Mouse (Mus musculus): ENCODE data around the gene Gpr183.

DNA sequence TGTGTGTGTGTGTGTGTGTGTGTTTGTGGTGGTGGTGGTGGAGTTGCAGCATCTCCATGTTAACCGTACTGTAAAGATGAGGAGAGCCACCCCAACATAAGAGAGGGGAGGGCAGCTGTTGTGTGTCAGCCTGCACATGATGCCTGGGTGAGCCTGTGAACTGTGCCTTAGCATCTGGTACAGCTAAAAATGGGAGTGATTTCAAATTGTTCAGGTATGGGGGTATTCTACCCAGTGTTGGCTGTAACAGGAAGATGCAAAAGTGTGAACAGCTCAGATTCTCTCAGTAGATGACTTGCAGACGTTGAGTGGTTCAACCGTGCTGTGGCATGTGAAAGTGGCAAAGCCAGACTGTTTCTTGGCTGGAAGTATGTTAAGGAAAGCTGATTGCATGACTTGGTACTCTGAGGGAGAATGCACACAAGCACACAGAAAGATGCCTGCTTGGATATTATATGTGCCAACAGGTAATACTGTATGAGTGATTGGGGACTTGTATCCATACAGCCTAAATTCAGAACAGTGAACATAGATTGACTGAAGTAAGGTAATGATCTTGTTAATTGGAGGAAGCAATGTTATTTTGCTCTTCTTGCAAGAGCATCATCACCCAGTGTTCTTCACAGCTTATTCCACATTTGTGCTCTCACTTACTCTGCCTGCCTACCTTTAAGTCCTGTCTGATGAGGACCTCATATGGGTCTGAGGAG is 6.8 kb downstream of the Gpr183 start:
- TF ChIP-seq POLR2AphosphoS2 (IDR thresholded peaks at IDR 0.05; ENCODE audit: low read length), result no peak
- no peak for TF ChIP-seq POLR2A (IDR thresholded peaks at IDR 0.05; ENCODE audit: control insufficient read depth in 1 of 2, insufficient read depth in 1 of 2, low read depth in 1 of 2, low read length in 2 of 2, poor library complexity in 1 of 2)
- no peak for TF ChIP-seq MAFK (IDR thresholded peaks at IDR 0.05; ENCODE audit: borderline replicate concordance, low read depth, low read length)
- TF ChIP-seq NRF1 (IDR thresholded peaks at IDR 0.05; ENCODE audit: insufficient read depth, low read depth, low read length, poor library complexity, severe bottlenecking), result no peak

All from MEL (cell line).